Mouse (Mus musculus): ENCODE measurements at regions not wholly inside any gene's neighbourhood (a gene's known extent, or its start where the extent isn't known, plus 50 kb on each side); places are given as distances from the start of the nearest gene placed in this dataset.

GRCm38 (mm10) chr14:48330965-48331622 lies 114.8 kb upstream of the Tmem260 start:
- DNase-seq (ENCODE audit: low spot score): peak; percentile 57

GRCm38 (mm10) chr14:48331623-48332000 lies 114.3 kb upstream of the Tmem260 start:
- DNase-seq (ENCODE audit: low spot score): no peak

DNA sequence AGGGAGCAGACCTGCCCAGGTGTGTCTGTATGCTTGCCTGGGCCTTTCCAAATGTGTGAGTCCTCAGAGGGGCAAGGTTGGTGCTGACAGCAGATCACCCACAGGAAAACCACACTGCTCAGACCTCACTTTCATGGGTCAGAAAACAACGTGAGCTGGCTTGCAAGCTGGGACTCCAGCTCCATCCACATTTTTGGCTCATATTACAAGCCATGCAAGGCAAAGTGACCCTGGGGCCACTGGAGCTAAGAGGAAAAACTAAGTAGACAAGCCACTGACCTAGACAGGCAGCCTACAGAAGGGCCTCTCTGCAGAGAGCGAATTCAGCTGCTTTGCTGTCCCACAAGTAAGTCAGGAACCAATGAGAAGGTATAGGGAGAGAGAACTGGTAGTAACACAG lies 113.7 kb upstream of the Tmem260 start:
- DNase-seq (ENCODE audit: low spot score): no peak

- DNase-seq (ENCODE audit: low spot score): no peak
These were observed 113.3 kb upstream of the Tmem260 start for GRCm38 (mm10) chr14:48332660-48333059.

DNA sequence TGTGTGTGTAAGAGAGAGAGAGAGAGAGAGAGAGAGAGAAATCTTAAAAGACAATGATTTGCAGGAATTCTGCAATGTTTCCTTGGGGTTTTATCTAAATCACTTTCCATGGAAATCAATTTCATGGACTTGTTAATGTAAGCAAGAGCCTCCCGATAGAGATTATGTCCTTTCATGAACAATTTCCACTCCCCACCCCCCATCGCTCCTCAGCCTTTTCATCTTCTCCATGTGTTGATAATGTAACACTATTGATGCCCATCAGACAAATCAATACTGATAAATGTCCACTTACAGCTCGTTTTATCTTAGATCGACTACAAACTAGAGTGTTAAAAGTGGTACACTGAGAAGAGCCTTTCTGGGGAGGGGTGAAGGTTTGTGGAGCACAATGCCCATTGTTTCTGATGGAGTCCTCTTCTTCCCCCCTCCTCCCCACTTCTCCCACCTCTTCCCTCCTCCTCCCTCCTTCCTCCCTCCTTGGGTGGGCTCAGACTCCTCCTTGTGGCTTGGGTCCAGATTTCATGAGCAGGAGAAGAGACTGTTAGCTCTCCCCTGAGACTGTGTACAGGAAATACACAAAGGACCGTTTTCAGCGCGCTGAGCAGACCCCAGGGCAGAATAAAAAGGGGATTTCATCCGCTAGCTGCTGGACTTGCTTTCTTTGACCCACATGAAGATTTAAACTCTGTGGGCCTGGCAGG lies 111.7 kb upstream of the Tmem260 start:
- DNase-seq (ENCODE audit: low spot score): no peak

DNA sequence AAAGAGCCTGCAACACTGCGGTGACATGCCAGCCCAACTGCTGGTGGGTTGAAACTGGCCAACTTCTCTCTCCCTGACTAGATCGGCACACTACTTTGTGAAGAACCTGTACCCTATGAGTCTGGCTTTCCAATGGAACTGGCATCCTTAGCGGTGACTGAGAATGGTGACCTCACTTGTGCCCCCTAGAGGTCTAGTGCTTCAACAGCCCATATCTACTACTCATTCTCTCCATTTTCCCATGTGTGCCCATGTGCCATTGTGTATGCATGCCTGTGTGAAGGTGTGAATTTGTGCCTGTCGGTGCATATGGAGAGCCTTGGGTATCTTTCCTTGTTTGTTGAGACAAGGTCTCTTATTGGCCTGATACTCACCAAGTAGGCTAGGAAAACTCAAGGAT lies 106.5 kb upstream of the Tmem260 start:
- no peak for DNase-seq (ENCODE audit: low spot score)

DNA sequence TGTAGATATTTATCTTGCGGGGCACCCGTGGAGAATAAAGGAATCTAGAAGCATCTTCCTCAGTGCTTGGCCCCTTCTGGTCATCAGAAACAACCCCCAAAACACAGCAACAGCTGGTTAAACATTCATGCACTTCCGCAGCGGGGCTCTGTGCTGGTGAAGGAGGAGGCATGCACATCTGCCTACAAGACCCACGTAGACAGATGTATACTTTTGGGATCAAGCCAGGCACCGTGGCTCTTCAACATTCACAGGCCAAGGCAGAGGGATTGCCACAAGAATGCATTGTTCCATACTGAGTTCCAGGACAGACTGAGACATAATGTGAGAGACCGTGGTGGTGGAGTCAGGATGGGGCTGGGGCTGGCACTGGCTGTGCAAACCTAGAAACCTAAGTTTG lies 103.0 kb upstream of the Tmem260 start:
- DNase-seq (ENCODE audit: low spot score): no peak

- no peak for DNase-seq (ENCODE audit: low spot score)
These were observed 100.0 kb upstream of the Tmem260 start for GRCm38 (mm10) chr14:48345956-48346355.

DNA sequence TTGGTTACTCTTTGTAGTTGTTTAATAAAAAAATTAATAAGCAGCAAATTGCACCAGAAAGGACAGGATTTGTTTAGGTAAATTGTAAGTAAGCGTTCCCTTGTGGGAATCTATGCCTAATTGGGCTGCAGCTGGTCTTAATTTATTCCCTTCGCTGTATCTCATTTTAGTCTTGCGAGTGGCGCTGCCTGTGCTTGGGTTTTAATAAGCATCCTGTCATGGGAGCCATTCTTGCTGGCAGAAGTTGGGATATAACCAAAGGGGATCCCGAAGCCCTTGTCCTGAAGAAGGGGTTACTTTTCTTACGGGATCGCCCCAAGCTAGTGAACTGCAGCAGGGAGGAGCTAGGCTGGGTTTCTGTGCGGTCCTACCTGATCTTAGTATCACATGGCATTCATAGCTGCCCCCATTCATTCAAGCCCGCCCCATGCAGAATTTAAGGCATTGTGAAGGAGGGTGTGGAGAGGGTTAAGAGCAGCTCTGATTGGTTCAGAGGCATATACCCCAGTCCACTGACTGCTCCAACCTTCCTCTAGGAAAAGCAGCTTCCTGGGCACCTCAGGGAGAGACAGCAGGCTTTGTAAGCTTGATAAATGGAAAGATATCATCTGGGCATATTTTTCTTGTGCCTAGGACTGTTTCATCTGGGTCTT lies 96.4 kb upstream of the Tmem260 start:
- no peak for DNase-seq (ENCODE audit: low spot score)

DNA sequence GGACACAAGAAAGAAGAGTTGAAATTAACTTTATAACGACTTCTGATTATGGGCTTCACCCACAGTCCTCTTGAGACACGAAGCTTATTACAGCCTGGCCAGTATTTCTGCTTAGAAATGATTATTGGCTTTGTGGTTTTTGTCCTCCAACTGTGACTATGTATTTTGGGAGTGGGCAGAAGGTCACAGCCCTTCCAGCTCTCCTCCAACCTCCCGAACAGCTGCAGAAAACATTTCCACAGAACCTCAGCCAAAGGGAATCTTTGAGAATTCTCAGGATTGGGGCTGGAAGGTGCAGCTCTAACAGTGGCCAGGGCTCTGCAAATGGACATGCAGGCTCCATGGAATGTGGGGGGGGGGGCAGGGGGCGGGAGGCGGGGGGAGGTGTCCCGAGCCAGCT lies 94.3 kb upstream of the Tmem260 start:
- no peak for DNase-seq (ENCODE audit: low spot score)

DNA sequence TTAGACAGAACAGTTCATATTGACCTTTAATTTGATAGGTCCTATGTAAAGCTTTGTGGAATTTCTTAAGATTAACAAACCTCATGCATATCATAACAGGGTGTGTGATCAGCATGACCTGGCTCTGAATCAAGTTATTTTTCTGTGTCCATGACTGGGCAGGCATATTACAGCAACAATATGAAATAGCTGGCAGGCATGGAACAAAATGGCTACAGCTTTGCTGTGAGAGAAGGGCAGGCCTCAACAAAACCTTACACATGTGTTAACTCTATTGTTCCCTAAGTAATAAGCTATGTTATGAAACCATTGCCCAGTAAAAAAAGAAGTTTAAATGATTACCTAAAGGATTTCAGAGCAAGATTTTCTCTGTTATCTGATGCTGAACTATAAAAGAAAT lies 93.1 kb upstream of the Tmem260 start:
- no peak for DNase-seq (ENCODE audit: low spot score)

GRCm38 (mm10) chr14:48354176-48354575 lies 91.7 kb upstream of the Tmem260 start:
- no peak for DNase-seq (ENCODE audit: low spot score)

DNA sequence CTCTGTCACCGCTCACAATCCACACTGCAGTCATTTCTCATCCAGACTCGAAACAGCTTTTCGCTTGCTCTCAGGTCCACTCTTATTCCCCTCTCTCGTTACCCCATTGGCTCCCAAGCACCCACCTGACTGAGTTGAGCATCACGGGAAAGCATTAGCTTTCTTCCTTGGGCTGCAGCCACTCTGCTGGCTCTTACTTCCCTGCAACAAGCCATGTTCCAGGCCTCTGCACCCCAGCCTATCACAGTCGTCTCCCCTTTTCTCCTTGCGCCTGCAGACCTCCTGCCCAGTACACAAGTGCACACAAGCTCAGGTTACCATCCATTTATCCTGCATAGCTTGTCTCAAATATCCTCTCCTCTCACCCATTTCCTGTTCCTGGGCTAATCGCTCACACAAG lies 88.5 kb upstream of the Tmem260 start:
- no peak for DNase-seq (ENCODE audit: low spot score)

DNA sequence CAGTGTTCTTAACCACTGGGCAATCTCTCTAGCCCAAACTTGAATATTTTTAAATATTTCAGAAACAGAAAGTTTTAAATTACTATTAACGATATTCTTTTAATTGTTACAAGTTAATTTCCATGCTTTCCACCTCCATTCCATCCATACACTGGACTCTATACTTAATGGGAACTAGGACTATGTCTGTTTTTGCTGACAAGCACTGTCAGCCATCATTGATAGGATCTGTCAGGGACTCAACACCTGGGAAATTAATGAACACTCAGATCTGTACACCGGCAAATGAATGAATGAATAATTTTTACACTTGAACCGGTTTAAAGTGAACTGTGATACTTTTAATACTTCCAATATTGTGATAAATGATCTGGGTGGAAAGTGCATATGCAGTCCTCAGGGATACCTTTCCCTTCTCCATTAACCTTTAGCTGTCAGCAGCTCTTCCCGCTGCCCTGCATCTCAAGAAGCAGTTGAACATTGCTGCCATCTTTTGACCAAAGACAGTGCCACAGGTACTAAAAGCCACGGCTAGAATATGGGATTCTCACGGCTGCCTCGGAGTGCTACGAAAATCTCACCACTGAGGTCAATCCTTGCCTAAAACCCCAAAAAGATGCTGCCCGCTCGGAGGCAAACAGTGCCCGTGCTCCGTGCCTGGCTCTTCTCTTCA lies 87.3 kb upstream of the Tmem260 start:
- no peak for DNase-seq (ENCODE audit: low spot score)

- no peak for DNase-seq (ENCODE audit: low spot score)
These were observed 84.1 kb upstream of the Tmem260 start for GRCm38 (mm10) chr14:48361820-48362219.

DNA sequence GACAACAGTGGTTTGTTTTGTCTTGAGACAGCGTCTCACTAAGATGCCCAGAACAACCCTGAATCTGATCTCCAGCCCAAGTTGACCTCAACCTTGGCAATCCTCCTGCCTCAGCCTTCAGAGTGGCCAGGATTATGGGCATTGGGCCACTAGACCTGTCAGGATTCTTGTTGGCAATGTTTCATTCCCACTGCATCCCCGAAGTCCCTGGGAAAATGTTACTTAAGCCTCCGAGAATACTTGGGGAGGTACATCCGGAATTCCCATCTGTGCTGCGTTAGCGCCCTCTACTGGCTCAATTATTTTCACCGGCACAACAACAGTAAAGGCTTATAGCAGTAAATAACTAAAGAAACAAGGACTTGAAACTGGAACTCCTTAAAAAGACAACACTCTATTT lies 78.9 kb upstream of the Tmem260 start:
- peak; percentile 59 for DNase-seq (ENCODE audit: low spot score)

- no peak for DNase-seq (ENCODE audit: low spot score)
These were observed 75.6 kb upstream of the Tmem260 start for GRCm38 (mm10) chr14:48370322-48370721.

- DNase-seq (ENCODE audit: low spot score): no peak
These were observed 74.2 kb upstream of the Tmem260 start for GRCm38 (mm10) chr14:48371766-48372165.

GRCm38 (mm10) chr14:48376112-48376511 lies 69.8 kb upstream of the Tmem260 start:
- DNase-seq (ENCODE audit: low spot score): no peak

All from testis, postnatal 14 days (tissue).